Mouse (Mus musculus) adrenal gland, adult 8-10 months (tissue): ENCODE results near the gene Cox18. TPM values are rescaled to one million over a fixed set of nuclear protein-coding genes. Genes with fewer than 3 reads are reported as not detected.
"Not testable (repeated sequence)": the region's sequence is repeated elsewhere in the genome, so short reads cannot be mapped to it uniquely, and the experiment has no call there.

Source experiments
- DNase-seq: peaks from one replicate; pipeline ENCODE4 v3.0.0; 2022
- total RNA-seq, 4 experiments: library from RNA; stranded (reverse); gene quantifications; 2 replicates each; pipeline ENCODE4 v1.2.4; 2022

Cox18 gene
- total RNA-seq: 10 to 100 TPM; 25.3 to 52.1 (median 38.0) TPM

GRCm38 (mm10) chr5:90223534-90224381 lies at the start of gene Cox18:
Gene Cox18, minus strand, starts transcription at chr5:90224001.
- peak; percentile 99 for DNase-seq

DNA sequence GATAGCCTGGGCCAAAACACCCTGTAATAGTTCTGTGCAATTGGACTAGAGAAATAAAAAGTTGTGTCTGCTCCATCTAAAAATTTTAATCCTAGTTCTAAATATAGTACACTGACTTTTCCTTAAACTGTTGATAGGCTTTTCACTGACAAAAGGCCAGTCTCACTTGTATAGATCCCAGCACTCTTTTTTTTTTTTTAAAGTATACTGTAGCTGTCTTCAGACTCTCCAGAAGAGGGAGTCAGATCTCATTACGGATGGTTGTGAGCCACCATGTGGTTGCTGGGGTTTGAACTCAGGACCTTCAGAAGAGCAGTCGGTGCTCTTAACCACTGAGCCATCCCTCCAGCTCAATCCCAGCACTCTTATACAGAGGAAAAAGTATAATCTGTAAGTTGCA lies 38.4 kb upstream of the Cox18 start:
- DNase-seq: not testable (repeated sequence)

DNA sequence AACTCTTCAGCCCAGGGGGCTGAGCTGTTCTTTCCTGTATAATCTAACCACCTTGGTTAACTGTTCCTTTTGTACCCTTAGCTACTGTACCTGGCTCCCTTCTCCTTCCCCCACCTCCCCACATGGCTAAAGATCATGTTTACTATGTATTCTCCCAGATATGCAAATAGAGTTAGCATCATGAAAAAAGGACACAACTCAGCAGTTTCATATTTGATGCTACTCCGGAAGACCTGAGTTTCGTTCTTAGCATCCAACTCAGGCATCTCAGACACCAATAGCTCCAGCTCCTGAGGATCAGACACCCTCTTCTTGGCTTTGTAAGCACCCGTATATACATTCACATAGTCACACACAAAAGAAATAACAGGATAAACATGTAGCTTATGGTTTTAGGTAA lies 33.2 kb upstream of the Cox18 start:
- DNase-seq: no peak

- DNase-seq: no peak
Observed at GRCm38 (mm10) chr5:90247503-90247902, 23.7 kb upstream of the Cox18 start.

DNA sequence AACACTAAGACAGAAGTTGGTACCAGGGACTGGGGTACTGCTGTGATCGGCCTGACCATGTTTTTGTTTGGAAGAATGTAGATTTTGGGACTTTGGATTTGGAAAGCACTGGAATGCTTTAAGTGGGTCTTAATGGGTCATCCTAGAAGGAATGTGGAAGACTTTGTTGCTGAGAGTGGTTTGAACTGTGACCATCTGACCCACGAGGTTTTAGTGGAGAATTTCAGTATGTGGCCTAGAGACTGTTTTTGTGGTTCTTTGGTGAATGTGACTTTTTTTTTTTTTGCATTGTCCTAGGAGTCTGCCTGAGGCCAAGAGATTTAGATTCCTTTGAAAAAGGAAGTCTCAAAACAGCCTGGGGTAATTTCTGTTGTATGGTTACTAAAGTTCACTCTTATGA lies 23.2 kb upstream of the Cox18 start:
- no peak for DNase-seq

- no peak for DNase-seq
Observed at GRCm38 (mm10) chr5:90246567-90246966, 22.8 kb upstream of the Cox18 start.

DNA sequence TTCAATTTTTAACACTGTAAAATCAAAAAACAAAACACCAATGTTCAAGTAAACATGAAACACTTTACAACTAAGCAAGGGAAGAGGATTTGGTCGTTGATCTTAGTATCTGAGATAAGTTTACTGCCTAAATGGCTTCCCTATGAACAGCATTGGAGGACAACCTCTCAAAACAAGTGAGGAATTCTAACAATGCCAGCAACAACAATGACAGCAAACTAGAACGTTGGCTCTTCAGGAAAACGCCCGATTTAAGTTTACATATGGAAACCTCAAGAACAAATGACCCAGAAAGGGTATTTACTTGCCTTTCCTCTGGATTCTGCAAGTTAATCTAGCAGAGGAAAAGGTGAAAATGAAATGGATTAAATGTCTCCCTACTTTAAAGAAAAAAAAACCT lies 21.6 kb upstream of the Cox18 start:
- DNase-seq: no peak

DNA sequence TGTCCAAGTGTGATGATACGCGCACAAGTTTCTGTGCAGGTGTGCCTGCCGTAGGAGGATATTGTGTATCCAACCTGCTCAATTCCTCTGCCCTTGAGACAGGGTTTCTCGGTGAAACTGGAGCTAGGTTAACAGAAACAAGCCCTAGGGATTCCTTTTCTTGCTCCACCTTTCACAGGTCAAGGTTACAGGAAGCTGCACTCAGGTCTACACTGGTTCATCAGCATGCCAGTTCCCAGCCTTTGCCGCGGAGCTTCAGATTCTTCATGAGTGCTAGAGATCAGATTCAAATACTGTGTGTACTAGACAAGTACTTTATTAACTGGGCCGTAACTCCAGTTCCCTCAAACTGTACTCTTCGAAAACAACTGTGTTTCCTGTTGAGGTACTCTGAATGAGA lies 11.4 kb upstream of the Cox18 start:
- DNase-seq: no peak

GRCm38 (mm10) chr5:90233305-90233704 lies 9.5 kb upstream of the Cox18 start:
- no peak for DNase-seq

DNA sequence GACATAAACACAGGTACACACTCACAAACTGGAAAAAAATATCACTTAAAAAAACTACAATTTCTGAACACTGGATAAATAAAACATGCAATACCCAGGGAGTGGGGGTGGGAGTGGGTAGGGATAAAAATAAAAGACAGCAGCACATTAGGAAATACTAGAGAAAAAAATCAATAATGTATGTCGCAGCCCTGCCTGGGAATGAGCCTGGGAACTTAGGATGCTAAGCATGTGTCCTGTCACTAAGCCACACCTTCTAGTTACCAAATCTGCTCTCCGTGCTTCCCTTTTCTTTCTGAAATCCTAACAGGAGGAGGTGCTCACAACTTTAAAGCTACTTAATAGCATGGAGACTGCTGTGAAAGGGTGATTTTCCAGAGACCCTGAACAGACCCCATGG lies 6.0 kb upstream of the Cox18 start:
- DNase-seq: no peak

DNA sequence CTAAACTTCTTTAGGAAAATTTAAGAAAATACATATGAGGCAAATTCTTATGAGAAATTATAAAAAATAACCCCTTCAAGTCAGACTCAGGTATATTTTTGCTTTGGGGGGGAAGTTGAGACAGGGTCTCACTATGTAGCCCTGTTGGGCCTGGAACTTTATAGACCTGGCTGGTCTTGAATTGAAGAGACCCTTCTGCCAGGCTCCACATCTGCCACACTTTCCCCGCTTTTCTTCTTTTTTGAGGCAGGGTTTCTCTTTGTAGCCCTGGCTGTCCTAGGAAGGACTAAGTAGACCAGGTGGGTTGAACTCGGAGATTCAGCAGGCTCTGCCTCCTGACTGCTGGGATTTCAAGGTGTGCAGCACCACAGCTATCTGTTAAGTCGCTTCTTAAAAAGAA lies 2.9 kb upstream of the Cox18 start:
- no peak for DNase-seq

DNA sequence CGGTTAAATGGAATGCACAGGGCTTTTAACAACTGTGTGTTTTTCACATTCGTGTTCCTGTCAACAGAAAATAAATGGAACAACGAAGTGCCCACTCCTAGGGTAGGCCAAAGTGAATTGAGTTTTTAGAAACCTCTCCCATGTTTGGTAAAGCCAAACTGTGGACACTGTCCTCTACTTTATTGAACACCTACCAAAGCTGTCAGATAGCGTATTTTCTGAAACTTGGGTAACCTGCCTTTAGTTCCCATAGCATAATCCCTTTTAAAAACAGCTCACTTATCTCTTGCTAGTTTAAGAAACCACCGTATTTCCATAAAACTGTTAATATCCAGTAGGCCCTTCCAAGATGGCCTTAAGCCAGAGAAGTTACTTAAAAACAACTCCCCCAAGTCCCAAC lies 929 bp upstream of the Cox18 start:
- no peak for DNase-seq

- DNase-seq: no peak
Observed at GRCm38 (mm10) chr5:90222937-90223336, 864 bp downstream of the Cox18 start.

GRCm38 (mm10) chr5:90217791-90218190 lies 6.0 kb downstream of the Cox18 start:
- peak; percentile 82 for DNase-seq

GRCm38 (mm10) chr5:90217226-90217625 lies 6.6 kb downstream of the Cox18 start:
- DNase-seq: peak; percentile 45

- no peak for DNase-seq
Observed at GRCm38 (mm10) chr5:90213356-90213755, 10.4 kb downstream of the Cox18 start.

DNA sequence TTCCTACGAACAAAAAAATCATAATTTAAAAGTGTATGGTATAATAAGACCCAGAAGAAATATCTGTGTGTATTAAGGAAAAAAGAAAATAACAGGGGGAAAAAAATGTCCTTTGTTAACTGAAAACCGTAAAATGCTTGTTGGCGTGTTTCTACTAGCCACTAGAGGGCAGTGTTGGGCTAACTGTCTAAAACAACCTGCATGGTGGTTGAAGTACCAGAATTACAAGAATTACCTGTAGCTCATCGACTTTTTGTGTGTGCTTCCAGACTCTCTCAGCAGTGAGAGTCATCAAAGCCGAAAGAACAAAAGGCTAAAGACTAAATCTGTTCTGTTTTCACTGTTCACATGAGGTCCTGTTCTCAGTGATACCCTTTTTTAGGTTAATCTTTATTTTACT lies 20.6 kb downstream of the Cox18 start:
- no peak for DNase-seq

- DNase-seq: no peak
Observed at GRCm38 (mm10) chr5:90202447-90203117, 21.2 kb downstream of the Cox18 start.

DNA sequence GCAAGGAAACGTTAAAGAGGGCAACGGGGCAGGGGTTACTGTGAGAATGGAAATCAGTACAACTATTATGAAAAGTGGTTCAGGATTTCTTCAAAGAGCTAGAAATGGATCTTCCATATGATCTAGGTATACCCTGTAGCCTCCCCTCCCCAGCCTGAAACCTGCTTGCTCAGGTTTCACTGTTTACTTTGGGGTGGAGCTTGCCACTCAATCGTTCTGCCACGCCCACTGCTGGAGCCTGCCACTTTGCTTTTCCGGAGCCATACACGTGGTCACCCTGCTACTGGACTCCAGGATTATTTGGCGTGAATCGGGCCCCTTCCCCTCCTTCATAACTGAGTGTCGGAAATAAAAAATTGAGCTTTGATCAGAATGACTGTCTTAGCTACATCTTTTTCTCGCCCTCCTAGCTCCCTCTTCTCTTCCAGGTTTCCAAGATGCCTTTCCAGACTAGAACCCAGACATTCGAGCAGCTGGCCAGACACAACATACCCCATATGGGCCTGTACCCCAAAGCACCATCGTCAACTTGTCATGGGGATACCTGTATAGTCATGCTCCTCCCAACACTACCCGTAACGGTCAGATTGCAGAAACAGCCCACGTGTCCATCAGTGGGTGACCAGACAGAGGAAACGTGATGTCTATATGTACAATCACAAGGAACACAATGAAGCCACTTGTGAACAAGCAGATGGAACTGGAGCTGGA lies 23.7 kb downstream of the Cox18 start:
- DNase-seq: no peak

DNA sequence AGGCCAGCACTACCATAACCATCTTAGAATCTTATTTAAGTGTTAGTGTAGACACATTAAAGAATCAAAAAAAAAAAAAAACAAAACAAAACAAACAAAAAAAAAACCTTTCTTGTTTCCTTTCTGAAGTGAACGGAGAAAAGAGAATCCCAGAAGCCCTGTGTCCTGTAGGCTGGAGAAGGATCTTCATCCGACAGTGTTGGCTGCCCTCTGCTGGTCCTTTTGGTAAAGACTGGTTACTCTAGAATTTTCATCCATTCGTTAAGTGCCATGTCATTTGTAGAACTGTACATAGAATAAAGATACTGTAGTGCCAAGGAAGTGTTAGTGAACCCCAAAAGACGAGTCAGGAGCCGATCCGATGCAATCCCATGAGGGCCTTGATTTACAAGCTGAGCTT lies 29.0 kb downstream of the Cox18 start:
- no peak for DNase-seq

GRCm38 (mm10) chr5:90182782-90183181 lies 41.0 kb downstream of the Cox18 start:
- no peak for DNase-seq

GRCm38 (mm10) chr5:90179094-90179493 lies 44.7 kb downstream of the Cox18 start:
- DNase-seq: no peak

DNA sequence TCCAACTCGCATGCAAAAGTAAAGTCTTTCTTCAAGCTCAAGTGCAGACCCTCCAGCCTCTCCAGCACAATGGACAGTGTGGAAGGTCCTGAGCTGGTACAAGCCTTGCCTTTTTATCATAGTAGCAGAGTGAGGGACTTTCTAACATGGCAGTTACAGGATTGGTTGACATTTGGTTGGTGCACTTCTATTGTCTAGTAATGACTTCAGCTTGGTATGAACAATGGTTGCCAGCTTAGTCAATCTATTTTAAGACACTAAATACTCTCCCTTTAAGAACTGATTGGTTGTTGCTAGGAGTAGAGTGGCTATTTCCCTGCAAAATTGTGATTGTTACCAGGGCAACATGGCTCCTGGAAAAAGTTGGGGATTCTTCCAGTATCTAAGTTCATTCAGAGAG lies 45.7 kb downstream of the Cox18 start:
- no peak for DNase-seq
